Mouse (Mus musculus) testis, adult 2 months (tissue): ENCODE data around the gene Btnl10.

Source experiments
- CTCF ChIP-seq: fragments of 200-500 bp; IDR thresholded peaks from 2 replicates; pipeline ENCODE4 v1.5.1; 2012; ENCODE audit warnings: low read depth, mild to moderate bottlenecking, inconsistent platforms, low read length, moderate library complexity; ENCODE audit not compliant: control insufficient read depth, insufficient read depth, insufficient replicate concordance
- POLR2A ChIP-seq: fragments of 200-500 bp; IDR thresholded peaks from 2 replicates; pipeline ENCODE4 v1.6.1; 2012; ENCODE audit warnings: low read depth, mild to moderate bottlenecking, inconsistent platforms, low read length, moderate library complexity; ENCODE audit not compliant: control insufficient read depth

GRCm38 (mm10) chr11:58914461-58915028, 3.2 kb upstream of the Btnl10 start:
- no peak for TF ChIP-seq POLR2A
- no peak; the same call in 1 of the 2 replicates for TF ChIP-seq CTCF
